Mouse (Mus musculus): Measurements from ENCODE around the gene Ets1. TPM values are rescaled to one million over a fixed set of nuclear protein-coding genes. Genes with fewer than 3 reads are reported as not detected.

Gene Ets1
- polyA plus RNA-seq, 1 experiment = 1.1 TPM

- no peaks in the 10 kb centered on the region; the same call in 1 of the 2 replicates for H3K4me1 ChIP-seq (ENCODE audit: control insufficient read depth, insufficient read depth, low read length)
- no peak overlapping the region for H3K4me3 ChIP-seq (ENCODE audit: control insufficient read depth, low read depth, low read length)
- H3K27ac ChIP-seq (ENCODE audit: control insufficient read depth, insufficient read depth, low read depth, low read length) = no peak overlapping the region
- H3K27me3 ChIP-seq (ENCODE audit: control insufficient read depth, insufficient read depth, low read length) = no peaks in the 10 kb centered on the region
- TF ChIP-seq CTCF (IDR thresholded peaks at IDR 0.05; ENCODE audit: control insufficient read depth, insufficient read depth, insufficient replicate concordance, low read depth, low read length) = no peak
- H3K36me3 ChIP-seq (ENCODE audit: control insufficient read depth, insufficient read depth, low read length) = no peaks in the 10 kb centered on the region
Measured at GRCm38 (mm10) chr9:32595076-32595820, 40.8 kb upstream of the Ets1 start.

GRCm38 (mm10) chr9:32596366-32596765 lies 39.7 kb upstream of the Ets1 start:
- Histone ChIP-seq H3K27ac (ENCODE audit: control insufficient read depth, insufficient read depth, low read depth, low read length) (no peak overlapping the region), H3K36me3 (ENCODE audit: control insufficient read depth, insufficient read depth, low read length) (no peaks in the 10 kb centered on the region), H3K27me3 (ENCODE audit: control insufficient read depth, insufficient read depth, low read length) (no peaks in the 10 kb centered on the region), H3K4me1 (ENCODE audit: control insufficient read depth, insufficient read depth, low read length) (no peaks in the 10 kb centered on the region; the same call in 1 of the 2 replicates), H3K4me3 (ENCODE audit: control insufficient read depth, low read depth, low read length) (no peak overlapping the region)
- TF ChIP-seq CTCF (IDR thresholded peaks at IDR 0.05; ENCODE audit: control insufficient read depth, insufficient read depth, insufficient replicate concordance, low read depth, low read length) (no peak), POLR2A (IDR thresholded peaks at IDR 0.05; ENCODE audit: control insufficient read depth, low read depth, low read length) (no peak)

GRCm38 (mm10) chr9:32601953-32602352 lies 34.1 kb upstream of the Ets1 start:
- Histone ChIP-seq H3K4me1 (ENCODE audit: control insufficient read depth, insufficient read depth, low read length) (no peaks in the 10 kb centered on the region), H3K4me3 (ENCODE audit: control insufficient read depth, low read depth, low read length) (no peak overlapping the region), H3K27me3 (ENCODE audit: control insufficient read depth, insufficient read depth, low read length) (no peaks in the 10 kb centered on the region), H3K36me3 (ENCODE audit: control insufficient read depth, insufficient read depth, low read length) (no peaks in the 10 kb centered on the region), H3K27ac (ENCODE audit: control insufficient read depth, insufficient read depth, low read depth, low read length) (no peak overlapping the region)
- TF ChIP-seq POLR2A (IDR thresholded peaks at IDR 0.05; ENCODE audit: control insufficient read depth, low read depth, low read length) (no peak), CTCF (IDR thresholded peaks at IDR 0.05; ENCODE audit: control insufficient read depth, insufficient read depth, insufficient replicate concordance, low read depth, low read length) (no peak)

- Histone ChIP-seq H3K4me3 (ENCODE audit: control insufficient read depth, low read depth, low read length) (no peak overlapping the region), H3K27ac (ENCODE audit: control insufficient read depth, insufficient read depth, low read depth, low read length) (no peak overlapping the region), H3K4me1 (ENCODE audit: control insufficient read depth, insufficient read depth, low read length) (no peaks in the 10 kb centered on the region), H3K36me3 (ENCODE audit: control insufficient read depth, insufficient read depth, low read length) (no peaks in the 10 kb centered on the region), H3K27me3 (ENCODE audit: control insufficient read depth, insufficient read depth, low read length) (no peaks in the 10 kb centered on the region)
- no peak for TF ChIP-seq POLR2A (IDR thresholded peaks at IDR 0.05; ENCODE audit: control insufficient read depth, low read depth, low read length)
Measured at GRCm38 (mm10) chr9:32603097-32603496, 32.9 kb upstream of the Ets1 start.

GRCm38 (mm10) chr9:32607218-32607617 lies 28.8 kb upstream of the Ets1 start:
- Histone ChIP-seq H3K36me3 (ENCODE audit: control insufficient read depth, insufficient read depth, low read length) (no peaks in the 10 kb centered on the region), H3K27me3 (ENCODE audit: control insufficient read depth, insufficient read depth, low read length) (no peaks in the 10 kb centered on the region), H3K4me3 (ENCODE audit: control insufficient read depth, low read depth, low read length) (no peak overlapping the region), H3K27ac (ENCODE audit: control insufficient read depth, insufficient read depth, low read depth, low read length) (no peak overlapping the region), H3K4me1 (ENCODE audit: control insufficient read depth, insufficient read depth, low read length) (no peaks in the 10 kb centered on the region)
- no peak for TF ChIP-seq CTCF (IDR thresholded peaks at IDR 0.05; ENCODE audit: control insufficient read depth, insufficient read depth, insufficient replicate concordance, low read depth, low read length)
- TF ChIP-seq POLR2A (IDR thresholded peaks at IDR 0.05; ENCODE audit: control insufficient read depth, low read depth, low read length) = no peak

GRCm38 (mm10) chr9:32608831-32609610 lies 27.0 kb upstream of the Ets1 start:
- H3K4me3 ChIP-seq (ENCODE audit: control insufficient read depth, low read depth, low read length) = no peak overlapping the region
- H3K27me3 ChIP-seq (ENCODE audit: control insufficient read depth, insufficient read depth, low read length) = no peaks in the 10 kb centered on the region
- TF ChIP-seq POLR2A (IDR thresholded peaks at IDR 0.05; ENCODE audit: control insufficient read depth, low read depth, low read length) = no peak
- TF ChIP-seq CTCF (IDR thresholded peaks at IDR 0.05; ENCODE audit: control insufficient read depth, insufficient read depth, insufficient replicate concordance, low read depth, low read length) = no peak
- H3K27ac ChIP-seq (ENCODE audit: control insufficient read depth, insufficient read depth, low read depth, low read length) = no peak overlapping the region
- H3K36me3 ChIP-seq (ENCODE audit: control insufficient read depth, insufficient read depth, low read length) = no peaks in the 10 kb centered on the region
- H3K4me1 ChIP-seq (ENCODE audit: control insufficient read depth, insufficient read depth, low read length) = no peaks in the 10 kb centered on the region

- TF ChIP-seq CTCF (IDR thresholded peaks at IDR 0.05; ENCODE audit: control insufficient read depth, insufficient read depth, insufficient replicate concordance, low read depth, low read length) (no peak), POLR2A (IDR thresholded peaks at IDR 0.05; ENCODE audit: control insufficient read depth, low read depth, low read length) (no peak)
- H3K27me3 ChIP-seq (ENCODE audit: control insufficient read depth, insufficient read depth, low read length) = no peaks in the 10 kb centered on the region
- H3K4me1 ChIP-seq (ENCODE audit: control insufficient read depth, insufficient read depth, low read length) = no peaks in the 10 kb centered on the region
- H3K36me3 ChIP-seq (ENCODE audit: control insufficient read depth, insufficient read depth, low read length) = no peaks in the 10 kb centered on the region
- H3K4me3 ChIP-seq (ENCODE audit: control insufficient read depth, low read depth, low read length) = no peak overlapping the region
- no peak overlapping the region for H3K27ac ChIP-seq (ENCODE audit: control insufficient read depth, insufficient read depth, low read depth, low read length)
Measured at GRCm38 (mm10) chr9:32610218-32610617, 25.8 kb upstream of the Ets1 start.

All from testis, adult 2 months (tissue).